Mouse (Mus musculus): ENCODE data around the gene Rplp0.

- TF ChIP-seq CTCF (IDR thresholded peaks at IDR 0.05; ENCODE audit: borderline replicate concordance, insufficient read depth, low read depth, low read length) = no peak
- TF ChIP-seq POLR2A (IDR thresholded peaks at IDR 0.05; ENCODE audit: borderline replicate concordance, insufficient read depth, low read length) = no peak
Measured at GRCm38 (mm10) chr5:115514896-115515587, 44.2 kb upstream of the Rplp0 start.
